Mouse (Mus musculus) heart, adult 9 months (tissue): ENCODE results near the gene Ahctf1.

Source experiments
- DNase-seq, 2 experiments: peaks; one replicate each; pipeline ENCODE4 v3.0.0; 2022; ENCODE audit warnings: low spot score in 2 of 2

Ahctf1 gene

DNA sequence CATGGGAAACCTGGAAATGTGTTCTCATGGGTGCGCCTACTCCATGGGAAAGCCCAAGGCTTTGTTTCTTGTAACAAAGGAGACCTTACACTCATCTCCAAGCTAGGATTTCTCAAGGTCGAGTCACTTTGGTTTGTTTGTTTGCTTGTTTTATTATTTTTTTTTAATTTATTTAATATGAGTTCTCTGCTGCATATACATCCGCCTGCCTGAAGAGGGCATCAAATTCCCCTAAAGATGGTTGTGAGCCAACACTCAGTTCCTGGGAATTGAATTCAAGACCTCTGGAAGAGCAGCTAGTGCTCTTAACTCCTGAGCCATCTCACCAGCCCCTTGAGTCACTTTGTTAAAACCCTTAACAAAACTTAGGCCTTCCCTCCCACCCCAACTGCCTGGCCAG lies 90.1 kb downstream of the Ahctf1 start:
- DNase-seq, result no peak

DNA sequence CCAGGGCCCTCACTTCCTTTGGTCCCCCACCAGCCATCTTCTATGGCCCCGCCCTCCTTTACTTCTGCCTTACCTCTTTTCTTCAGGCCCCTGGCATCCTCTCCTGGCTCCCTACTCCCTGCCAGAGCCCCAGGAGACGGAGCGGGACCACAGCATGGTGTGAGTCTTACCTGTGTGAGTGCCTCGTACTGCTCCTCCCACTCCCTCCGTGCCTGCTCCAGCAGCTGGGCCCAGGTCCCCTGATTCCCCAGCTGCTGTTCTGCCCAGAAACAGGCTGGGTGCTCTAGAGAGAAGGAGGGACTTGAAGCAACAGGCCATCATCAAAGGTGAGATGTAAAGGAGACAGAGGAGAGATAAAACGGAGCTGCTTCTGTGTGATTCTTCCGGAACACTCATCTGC lies 90.8 kb downstream of the Ahctf1 start:
- DNase-seq, result no peak

DNA sequence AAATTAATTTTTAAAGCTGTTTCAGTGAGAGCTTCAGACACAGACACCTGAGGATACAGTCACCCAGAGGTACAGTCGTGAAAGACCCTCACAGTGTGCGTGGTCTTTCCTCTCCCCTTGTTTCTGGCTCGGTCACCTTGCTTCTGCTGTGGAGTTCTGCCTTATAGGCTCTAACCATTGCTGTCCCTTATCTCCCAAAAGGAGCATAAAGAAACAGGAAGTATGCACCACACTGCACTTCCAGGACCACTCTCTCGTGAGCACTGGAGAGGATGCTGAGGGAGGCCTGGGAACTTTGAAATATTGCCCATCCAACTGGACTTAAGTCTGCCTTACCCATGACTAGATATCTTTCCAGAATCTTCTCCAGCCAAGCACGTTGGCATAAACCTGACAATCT lies 92.7 kb downstream of the Ahctf1 start:
- no peak for DNase-seq

DNA sequence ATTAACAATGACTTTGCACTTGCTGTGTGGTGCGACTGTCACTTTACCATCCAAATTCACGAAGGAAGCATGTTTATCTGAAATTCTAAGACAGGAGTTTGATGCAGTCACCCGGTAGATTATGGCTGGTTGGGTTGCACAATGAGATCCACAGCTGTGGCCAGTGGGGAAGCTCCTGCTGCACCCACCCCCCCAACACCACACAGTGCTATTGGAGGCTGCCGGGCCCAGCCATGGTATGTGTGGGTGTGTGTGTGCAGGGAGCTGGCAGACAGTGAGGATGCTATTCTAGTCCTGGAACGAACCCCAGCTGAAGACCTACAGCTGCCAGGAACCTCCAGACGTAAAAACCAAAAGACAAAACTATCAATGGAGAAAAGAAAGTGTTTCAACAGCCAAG lies 94.1 kb downstream of the Ahctf1 start:
- peak; percentile 51 to 52 for DNase-seq

DNA sequence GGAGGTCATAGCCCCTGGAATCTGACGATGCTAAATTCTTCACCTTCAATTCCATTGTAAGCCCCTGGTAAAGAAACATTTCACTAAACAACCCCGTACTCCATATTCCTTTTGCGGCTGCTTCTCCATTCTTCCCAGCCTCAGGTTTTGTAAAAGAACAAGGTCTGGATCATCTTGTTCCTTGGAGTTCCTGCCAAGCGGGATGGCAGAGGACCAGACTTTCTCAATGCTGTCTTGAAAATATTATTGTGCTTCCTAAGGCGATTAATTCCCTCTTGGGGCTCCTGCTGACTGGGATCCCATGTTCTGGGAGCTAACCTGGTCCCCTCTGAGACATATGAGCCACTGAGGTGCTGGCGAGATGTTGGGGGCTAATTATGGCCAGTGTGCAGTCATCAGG lies 98.3 kb downstream of the Ahctf1 start:
- no peak for DNase-seq

DNA sequence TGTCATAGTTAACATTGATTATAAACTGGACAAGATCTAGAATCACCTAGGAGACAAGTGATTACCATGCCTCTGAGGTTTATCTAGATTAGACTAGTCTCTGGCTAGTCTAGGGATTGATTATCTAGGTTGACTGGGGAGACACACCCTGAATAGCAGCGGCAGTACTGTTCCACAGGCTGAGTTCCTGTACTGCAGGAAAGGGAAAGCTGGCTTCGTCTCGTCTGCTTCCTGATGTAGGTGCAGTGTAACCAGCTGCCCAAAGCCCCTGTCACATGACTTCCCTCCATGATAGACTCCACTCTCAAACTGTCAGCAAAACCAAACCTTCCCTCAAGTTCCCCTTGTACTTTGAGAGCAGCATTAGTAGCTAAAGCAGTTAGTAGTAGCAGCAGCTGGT lies 99.3 kb downstream of the Ahctf1 start:
- no peak for DNase-seq
